Mouse (Mus musculus): ENCODE data around the gene Ints1.
A peak's percentile ranks its signal among the peaks of the same experiment; 100 is the strongest.

The Ints1 gene

DNA sequence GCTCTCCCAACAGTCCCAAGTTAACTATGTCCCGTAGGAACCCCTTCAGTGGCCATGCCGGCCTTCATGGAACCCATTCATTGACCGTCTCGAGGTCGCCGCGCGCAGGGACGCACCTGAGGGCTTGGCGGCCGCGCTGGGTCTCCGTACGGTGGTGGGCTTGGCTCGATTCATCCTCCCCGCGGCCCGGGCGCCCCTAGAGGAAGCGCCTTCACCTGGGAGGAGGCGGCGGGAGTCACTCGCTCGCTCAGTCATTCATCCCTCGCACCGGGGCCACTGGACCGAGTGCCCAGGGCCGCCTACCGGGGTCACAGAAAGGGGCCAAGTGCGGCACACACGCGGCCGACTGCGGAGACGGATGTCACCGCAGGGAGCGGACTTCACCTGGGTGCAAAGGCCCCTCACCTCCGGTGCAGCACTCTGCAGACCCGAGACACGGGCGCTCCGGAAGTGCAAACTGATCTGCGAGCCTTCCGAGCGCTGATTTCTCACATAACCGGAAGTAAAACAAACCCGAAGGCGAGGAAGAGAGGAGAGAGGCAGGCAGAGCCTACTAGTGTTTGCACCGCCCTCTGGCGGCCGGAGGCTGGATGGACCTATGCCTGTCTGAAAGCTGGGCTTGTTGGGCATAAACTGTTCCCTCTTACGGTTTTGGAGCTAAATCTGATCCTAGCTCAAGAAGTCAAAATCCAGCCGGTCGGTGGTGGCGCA lies at the start of gene Ints1:
Gene Ints1 (minus strand): TSS at position 459 of the 711 bp plus-strand sequence.
- DNase-seq (ENCODE audit: low read depth) = peak; percentile 94

DNA sequence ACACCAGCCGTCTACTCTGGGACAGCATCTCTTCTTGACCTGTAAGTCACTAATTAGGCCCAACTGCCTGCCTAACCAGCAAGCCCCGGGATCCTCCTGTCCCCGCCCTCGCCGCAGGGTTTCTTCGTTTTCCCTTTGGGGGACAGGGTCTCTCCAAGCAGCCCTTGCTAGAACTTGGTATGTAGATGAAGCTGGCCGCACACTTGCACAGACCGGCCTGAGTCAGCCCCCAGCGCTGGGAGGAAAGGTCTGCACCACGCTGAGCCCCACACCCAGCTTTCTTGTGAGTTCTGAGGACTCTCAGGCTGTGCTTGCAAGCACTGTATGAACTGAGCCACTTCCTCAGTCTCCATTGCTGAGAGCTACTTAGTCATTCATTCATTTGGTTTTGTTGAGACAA lies 49.1 kb upstream of the Ints1 start:
- no peak for DNase-seq (ENCODE audit: low read depth)

GRCm38 (mm10) chr5:139821466-139822459 lies 46.3 kb upstream of the Ints1 start:
- no peak for DNase-seq (ENCODE audit: low read depth)

DNA sequence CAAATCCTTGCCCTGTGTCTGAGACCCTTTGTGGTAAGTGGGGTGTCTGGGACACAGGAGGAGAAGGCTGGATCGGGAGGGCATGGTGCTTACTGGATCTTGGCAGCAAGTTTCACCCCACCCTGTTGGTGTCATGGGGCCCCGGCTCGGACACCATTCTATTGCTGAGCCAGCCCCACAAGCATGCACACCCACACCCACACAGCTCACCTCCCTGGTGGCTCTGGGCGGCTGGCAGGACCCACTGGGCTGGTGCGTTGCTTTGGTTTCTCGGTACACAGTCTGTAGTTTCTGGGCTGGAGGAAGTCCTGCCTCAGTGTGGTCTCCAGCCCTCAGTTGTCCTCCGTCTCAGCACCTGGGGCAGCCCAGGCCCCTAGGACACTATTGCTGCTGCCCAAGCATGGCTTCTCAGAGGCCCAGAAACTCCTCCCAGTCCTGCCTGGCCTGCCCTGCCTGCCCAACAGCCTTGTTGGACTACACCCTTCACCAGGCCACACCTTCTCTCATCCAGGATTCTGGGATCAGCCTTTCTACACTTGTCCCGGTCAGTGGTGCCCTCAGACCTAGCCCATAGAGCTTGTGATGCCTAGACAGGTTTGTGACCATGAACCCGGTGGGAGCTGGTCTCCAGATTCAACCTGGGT lies 44.2 kb upstream of the Ints1 start, which contains the start of gene Tmem184a:
Gene Tmem184a (minus strand): TSS at position 380 of the 644 bp plus-strand sequence.
- DNase-seq (ENCODE audit: low read depth) = no peak

- DNase-seq (ENCODE audit: low read depth) = peak; percentile 79
These were observed 43.3 kb upstream of the Ints1 start for GRCm38 (mm10) chr5:139818801-139819200.

- DNase-seq (ENCODE audit: low read depth) = no peak
These were observed 42.6 kb upstream of the Ints1 start for GRCm38 (mm10) chr5:139818056-139818455.

GRCm38 (mm10) chr5:139817292-139817691 lies 41.8 kb upstream of the Ints1 start:
- no peak for DNase-seq (ENCODE audit: low read depth)

DNA sequence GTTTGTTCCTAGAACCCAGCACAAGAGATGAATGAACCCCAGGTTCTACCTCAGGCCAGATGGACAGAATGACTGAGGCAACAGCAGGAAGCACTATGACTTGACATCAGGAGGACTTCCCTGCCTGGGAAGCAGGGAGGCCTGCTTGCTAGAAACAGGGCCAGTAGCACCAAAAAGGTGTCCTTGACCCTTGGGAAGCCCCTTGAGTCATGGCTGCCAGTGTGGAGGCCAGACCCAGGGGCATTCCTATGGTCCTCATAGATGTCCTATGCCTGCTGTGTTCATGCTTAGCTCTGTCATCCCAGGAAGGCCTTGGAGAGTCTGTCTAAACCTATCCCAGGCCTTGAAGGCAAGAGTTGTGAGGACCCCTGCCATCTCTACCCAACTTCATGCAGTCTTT lies 41.0 kb upstream of the Ints1 start:
- DNase-seq (ENCODE audit: low read depth) = no peak

DNA sequence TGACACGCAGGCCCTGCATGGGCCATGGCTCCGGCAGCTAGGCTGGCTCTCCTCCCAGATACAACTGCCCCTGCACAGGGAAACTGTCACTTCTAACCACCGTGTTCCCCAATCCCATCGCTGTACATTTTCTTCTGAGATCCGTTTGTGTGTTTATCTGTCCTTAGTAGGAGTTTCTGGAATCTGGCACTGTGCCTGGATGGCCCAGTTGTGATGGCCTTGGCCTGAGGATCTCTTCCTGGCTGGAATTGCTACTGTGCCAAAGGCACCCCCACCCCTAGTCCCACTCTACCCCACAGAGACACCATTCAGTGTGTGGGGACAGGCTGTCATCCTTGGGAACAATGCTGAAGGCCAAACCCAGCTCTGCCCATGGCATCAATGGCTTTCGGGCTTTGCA lies 40.5 kb upstream of the Ints1 start:
- DNase-seq (ENCODE audit: low read depth) = no peak

DNA sequence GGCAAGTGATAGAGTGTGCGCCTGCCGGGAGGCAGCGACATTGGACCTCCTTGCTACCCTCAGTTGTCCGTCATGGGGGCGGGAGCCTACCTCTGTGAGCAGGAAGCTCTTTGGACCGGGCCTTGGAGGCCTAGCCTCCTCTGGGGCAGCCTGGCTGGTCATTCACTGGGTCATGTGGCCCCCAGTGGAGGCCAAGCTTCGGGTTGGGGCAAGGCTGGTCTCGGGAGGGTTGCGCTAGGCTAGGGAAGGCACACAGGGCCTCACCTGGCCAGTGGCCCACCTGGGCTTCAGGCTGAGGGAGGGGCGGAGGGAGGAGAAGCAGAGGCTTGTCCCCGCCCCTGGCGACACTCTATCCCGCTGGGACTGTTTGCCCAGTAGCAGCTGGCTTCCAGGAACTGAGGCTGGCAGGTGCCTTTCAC lies 38.5 kb upstream of the Ints1 start:
- DNase-seq (ENCODE audit: low read depth) = no peak

DNA sequence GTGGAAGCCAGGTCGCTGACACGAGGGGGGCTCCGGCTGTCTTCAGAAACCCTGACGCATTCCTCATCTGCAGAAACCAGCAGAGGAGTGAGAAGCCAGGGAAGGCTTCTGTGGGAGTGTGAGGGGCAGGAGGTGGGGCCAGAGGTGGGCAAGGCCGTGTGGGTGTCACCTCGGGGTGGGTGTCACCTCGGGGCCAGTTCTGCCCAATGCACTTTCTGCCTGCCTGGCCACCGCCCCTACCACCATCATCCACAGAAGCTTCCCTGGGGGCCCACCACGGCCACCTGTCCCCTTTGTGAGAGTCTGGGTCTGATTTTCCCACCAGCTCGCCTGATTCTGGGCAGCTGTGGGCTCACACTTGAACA lies 37.6 kb upstream of the Ints1 start:
- DNase-seq (ENCODE audit: low read depth) = no peak

DNA sequence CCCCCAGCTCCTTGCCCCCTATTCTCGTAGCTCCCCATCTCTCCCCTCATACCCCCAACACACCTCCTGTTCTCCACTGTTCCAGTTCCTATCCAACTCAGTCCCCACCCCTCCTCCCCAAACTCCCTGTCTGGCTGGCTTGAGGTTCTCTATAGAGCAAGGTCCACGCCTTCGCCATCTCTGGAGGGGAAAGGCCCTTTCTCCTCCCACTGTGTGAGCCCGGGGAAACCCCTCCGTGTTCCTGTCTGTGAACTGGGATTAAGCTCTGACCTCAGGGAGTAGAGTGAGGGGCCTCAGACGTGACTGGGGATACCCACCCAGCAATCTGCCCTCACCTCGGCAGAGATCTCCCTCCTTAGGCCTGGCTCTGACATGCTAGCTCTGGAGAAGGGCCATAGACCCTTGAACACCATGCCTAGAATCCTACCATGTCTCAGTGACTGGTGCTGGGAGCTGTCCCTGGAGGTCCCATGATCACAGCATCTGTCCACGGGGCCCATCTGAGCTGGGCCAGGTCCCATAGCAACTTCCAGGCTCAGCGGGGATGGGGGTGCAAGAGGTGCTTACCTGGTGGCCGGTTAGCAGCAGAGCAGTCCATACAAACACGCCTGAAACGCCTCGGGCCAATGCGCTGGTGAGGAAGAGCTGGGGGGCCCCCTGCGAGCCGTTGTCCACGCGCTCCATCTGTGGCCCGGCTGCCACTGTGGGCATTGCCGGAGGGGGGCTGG lies 37.1 kb upstream of the Ints1 start:
- DNase-seq (ENCODE audit: low read depth) = no peak

DNA sequence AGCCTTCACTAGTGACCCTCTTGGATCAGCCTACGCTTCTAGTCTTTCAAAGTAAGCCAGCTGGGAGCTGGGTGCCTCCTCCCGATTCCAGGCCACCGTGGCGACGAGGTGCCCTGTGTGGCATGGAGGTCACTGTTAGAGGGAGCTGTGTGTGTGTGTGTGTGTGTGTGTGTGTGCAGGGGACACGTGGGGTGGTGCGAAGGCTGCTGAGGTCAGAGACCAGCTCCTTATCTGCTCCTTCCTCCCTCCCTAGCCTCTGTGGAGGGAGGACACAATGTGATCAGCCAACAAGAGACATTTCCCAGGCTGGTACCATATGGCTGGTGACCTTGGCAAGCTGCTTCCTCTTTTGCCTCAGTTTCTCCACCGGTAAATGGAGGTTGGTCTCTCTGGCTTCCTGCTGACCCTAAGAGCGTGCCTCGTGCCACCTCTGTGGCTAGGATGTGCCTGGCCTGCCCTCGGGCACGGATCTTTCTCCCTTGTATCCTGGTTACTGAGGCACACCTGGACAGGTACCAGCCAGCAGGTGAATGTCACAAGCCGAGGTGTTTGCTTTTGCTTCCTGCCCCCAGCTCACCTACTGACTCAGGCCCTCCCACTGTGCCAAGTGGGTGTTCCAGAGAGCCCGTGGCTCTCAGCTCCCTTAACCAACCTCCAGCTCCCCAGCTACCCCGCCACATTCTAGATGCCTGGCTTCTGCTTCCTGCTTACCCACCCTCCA lies 36.4 kb upstream of the Ints1 start:
- DNase-seq (ENCODE audit: low read depth) = no peak

DNA sequence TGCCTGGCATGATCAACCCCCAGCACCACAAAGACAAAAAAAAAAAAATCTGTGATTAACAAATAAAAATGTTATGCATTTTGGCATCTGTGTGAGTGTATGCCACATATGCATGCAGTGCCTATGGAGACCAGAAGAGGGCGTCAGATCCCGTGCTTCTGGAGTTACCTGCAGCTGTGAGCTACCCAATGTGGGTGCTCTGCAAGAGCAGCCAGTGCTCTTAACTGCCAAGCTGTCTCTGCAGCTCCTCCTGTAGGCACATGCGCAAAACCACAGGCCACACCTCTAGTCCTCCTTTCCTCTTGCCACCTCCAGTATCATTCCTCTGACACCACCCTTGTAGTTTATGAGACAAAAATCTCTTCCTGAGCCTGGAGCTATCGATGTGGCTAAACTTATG lies 33.9 kb upstream of the Ints1 start:
- no peak for DNase-seq (ENCODE audit: low read depth)

DNA sequence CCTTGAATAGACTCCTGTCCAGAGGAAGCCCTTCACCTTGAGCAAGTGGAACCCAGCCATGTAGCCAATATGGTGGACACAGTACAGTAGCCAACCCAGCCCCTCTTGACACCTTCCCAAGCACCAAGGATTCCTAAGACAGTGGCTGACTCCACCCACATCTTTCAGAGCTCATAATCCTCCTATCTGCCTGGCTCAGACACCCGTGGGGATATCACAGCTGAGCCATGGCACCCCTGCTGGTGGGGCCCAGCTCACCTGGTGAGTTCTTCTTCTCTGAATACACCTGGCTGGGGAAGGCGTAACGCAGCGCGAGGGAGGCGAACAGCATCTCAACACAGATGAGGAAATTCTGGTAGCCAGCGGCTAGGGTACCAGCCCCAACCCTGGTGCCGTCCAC lies 30.4 kb upstream of the Ints1 start:
- DNase-seq (ENCODE audit: low read depth) = no peak

- DNase-seq (ENCODE audit: low read depth) = no peak
These were observed 29.2 kb upstream of the Ints1 start for GRCm38 (mm10) chr5:139804573-139805111.

DNA sequence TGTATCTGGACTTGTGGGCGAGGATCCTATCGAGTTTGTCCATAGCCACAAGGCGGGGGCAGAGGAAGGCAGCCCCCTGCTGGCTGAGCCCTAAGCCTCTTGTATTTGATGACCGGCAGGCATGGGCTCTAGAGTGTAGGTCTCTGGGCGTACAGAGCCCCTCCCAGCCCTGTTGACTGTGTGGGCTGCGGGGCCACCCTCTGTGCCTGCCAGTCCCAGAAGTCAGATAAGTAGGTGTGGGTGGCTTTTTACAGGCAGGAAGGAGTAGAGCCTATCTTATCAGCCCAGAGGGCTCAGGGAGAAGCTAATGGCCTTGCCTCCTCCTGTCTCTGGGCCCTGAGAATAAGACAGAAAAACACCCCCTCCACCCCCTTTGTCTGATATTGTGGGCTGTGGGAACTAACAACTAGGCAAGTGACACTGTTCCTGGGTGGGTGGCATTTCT lies 28.7 kb upstream of the Ints1 start:
- DNase-seq (ENCODE audit: low read depth) = peak; percentile 88

DNA sequence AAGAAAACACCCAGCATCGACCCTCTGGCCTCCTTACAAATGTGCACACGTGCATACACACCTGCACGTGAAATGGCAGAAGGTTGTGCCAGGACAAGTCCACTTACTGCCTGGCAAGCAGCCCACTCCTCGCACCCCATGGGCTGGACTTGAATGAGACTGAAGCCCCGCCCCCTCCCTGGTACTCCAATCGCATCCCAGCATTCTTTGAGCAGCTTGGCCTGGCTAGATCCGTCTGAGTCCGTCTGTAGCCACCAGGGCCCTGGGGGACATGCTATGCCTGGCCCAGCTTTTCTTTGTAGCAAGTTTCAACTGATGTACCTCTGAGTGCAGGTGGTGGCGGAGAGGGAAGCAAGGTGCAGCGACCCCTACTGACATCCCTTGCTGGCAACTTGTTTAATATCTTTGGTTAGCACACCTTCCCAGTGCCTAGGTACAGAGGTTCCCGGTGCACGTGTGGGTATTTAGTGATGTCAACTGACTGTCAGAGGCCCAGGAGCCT lies 28.2 kb upstream of the Ints1 start:
- no peak for DNase-seq (ENCODE audit: low read depth)

- no peak for DNase-seq (ENCODE audit: low read depth)
These were observed 27.7 kb upstream of the Ints1 start for GRCm38 (mm10) chr5:139803165-139803564.

- DNase-seq (ENCODE audit: low read depth) = no peak
These were observed 26.4 kb upstream of the Ints1 start for GRCm38 (mm10) chr5:139801880-139802279.

DNA sequence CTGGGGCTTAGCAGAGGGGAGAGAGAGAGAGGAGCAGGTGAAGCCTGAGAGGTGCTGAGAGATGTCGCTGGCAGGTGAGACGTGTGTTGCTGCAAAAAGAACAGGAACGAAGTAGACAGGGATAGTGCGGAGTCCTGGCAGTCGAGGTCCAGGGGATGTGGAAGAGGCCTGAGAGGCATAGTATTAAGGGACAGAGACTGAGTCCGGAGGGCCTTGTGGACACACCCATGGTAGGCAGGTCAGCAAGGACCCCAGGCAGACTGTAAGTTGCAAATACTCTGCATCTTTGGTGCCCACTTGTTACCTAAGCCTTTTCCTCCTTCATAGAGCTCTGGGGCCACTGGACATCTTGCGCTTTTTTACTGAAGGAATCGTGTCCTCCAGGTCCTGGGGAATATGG lies 25.8 kb upstream of the Ints1 start:
- no peak for DNase-seq (ENCODE audit: low read depth)
